ENCODE assay signal across 8 mouse cellular contexts in the genomic region with DNA sequence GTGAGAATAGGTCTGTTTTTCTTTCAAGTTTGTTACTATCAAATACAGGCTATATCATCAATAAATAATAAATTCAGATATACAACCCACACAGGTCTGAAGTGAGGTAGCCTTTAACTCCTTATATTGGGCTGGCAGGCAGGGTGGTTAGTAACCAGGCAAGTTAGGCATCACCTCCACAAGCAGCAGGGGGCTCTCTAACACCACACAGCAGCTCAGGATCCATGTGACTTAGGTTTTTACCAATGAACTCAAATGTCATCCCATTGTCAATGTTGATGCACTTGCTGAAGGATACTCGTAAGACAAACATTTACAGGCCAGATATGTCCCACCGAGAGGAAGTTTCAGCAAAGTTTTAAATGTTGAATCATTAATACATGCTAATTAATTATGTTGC. TPM values are rescaled to one million over a fixed set of nuclear protein-coding genes. Genes with fewer than 3 reads are reported as not detected.
DNase-seq lines count a peak whose midpoint lies in the region; ATAC-seq lines count a peak whose summit lies in the region.

No protein-coding gene starts in this region.

- H3K4me2 ChIP-seq in midbrain, embryonic 16.5 days (ENCODE audit: low read length), result no peak overlapping the region
- H3K4me2 ChIP-seq in midbrain, embryonic 11.5 days, result no peak overlapping the region

- no peaks in the 10 kb centered on the region for H3K36me3 ChIP-seq in midbrain, embryonic 16.5 days (ENCODE audit: control insufficient read depth, insufficient read depth, low read length)
- no peaks in the 10 kb centered on the region for H3K36me3 ChIP-seq in midbrain, embryonic 11.5 days (ENCODE audit: control insufficient read depth, insufficient read depth, low read length)

- no peak for ATAC-seq in midbrain, embryonic 16.5 days
- no peak for ATAC-seq in midbrain, embryonic 11.5 days (ENCODE audit: low FRiP score)

- peaks cover 5% of the 10 kb centered on the region; the same call in 1 of the 2 replicates for H3K4me1 ChIP-seq in midbrain, embryonic 16.5 days (ENCODE audit: control insufficient read depth, insufficient read depth, low read length)
- no peaks in the 10 kb centered on the region for H3K4me1 ChIP-seq in midbrain, embryonic 11.5 days (ENCODE audit: control insufficient read depth, insufficient read depth, low read length)

- H3K9me3 ChIP-seq in midbrain, embryonic 16.5 days (replicated peaks; ENCODE audit: control insufficient read depth, low read length, poor library complexity, severe bottlenecking), result no peaks in the 10 kb centered on the region
- no peaks in the 10 kb centered on the region for H3K9me3 ChIP-seq in midbrain, embryonic 11.5 days (ENCODE audit: control insufficient read depth, low read length)

- no peak overlapping the region for H3K27ac ChIP-seq in midbrain, embryonic 16.5 days (ENCODE audit: low read length)
- no peak overlapping the region for H3K27ac ChIP-seq in midbrain, embryonic 11.5 days (ENCODE audit: low read depth, low read length)

- no peaks in the 10 kb centered on the region for H3K27me3 ChIP-seq in midbrain, embryonic 16.5 days (ENCODE audit: control insufficient read depth, insufficient read depth, low read depth, low read length)
- no peaks in the 10 kb centered on the region for H3K27me3 ChIP-seq in midbrain, embryonic 11.5 days (ENCODE audit: control insufficient read depth, insufficient read depth, low read length)

- peak; percentile 36 for DNase-seq in layer of hippocampus, adult 11-12 months (ENCODE audit: low spot score)
- no peak for DNase-seq in layer of hippocampus, postnatal 36 days
- DNase-seq in R1 (ENCODE audit: low read depth, low spot score), result peak; percentile 22
- peak; percentile 30 for DNase-seq in embryo, embryonic 11 days
- DNase-seq in lung, postnatal 4 days, result peak; percentile 50 to 70
- DNase-seq in cerebellum, postnatal 14 days, result no peak
- no peak for DNase-seq in midbrain, embryonic 11.5 days (ENCODE audit: low spot score, missing footprints)

- 90% methylated on average over 2 of the region's 2 CpGs for WGBS in midbrain, embryonic 16.5 days
- WGBS in midbrain, embryonic 11.5 days, result 85% methylated on average over 2 of the region's 2 CpGs

- H3K4me3 ChIP-seq in midbrain, embryonic 16.5 days (ENCODE audit: low read depth, low read length), result no peak overlapping the region
- no peak overlapping the region for H3K4me3 ChIP-seq in midbrain, embryonic 11.5 days (ENCODE audit: low read depth, low read length)

- H3K9ac ChIP-seq in midbrain, embryonic 16.5 days (ENCODE audit: low read depth, low read length), result no peak overlapping the region
- H3K9ac ChIP-seq in midbrain, embryonic 11.5 days (ENCODE audit: low read length), result no peak overlapping the region

RNA-seq across cellular contexts. Expression of a gene that starts 4.0 kb away (rescaled TPM):
- total RNA-seq in layer of hippocampus, postnatal 36 days (2021), result 10 to 100 TPM; 15.7 to 18.1 TPM
- 11.6 and 13.0 TPM in 2 replicates for polyA plus RNA-seq in midbrain, embryonic 16.5 days (2015; fragmentation: Nextera tagmentation; extraction: Ambion mirVana)
- polyA plus RNA-seq in midbrain, embryonic 11.5 days (2014; fragmentation: Nextera tagmentation; extraction: Ambion mirVana), result 3.6 and 3.8 TPM in 2 replicates

Comparison
In these comparisons a context has a peak if more than half of its experiments do, and no peak if none do; other contexts are left out.
1. DNase-seq: peak in layer of hippocampus, adult 11-12 months (single experiment), R1 (single experiment), embryo, embryonic 11 days (single experiment) and lung, postnatal 4 days (2 of 2); none in layer of hippocampus, postnatal 36 days (0 of 2), cerebellum, postnatal 14 days (0 of 2) and midbrain, embryonic 11.5 days (single experiment).